Mouse (Mus musculus) ZHBTc4 (cell line): ENCODE data around the gene Ttc17.
A peak's percentile ranks its signal among the peaks of the same experiment; 100 is the strongest.
"Not testable (repeated sequence)": the region's sequence is repeated elsewhere in the genome, so short reads cannot be mapped to it uniquely, and the experiment has no call there.

Experiments used
- DNase-seq: peaks from one replicate; pipeline ENCODE4 v3.0.0-alpha.2; 2011; ENCODE audit warnings: low read depth, low spot score

The Ttc17 gene

GRCm38 (mm10) chr2:94406083-94406957, at the start of gene Ttc17:
Ttc17 (minus strand) TSS chr2:94406689.
- peak; percentile 96 for DNase-seq

DNA sequence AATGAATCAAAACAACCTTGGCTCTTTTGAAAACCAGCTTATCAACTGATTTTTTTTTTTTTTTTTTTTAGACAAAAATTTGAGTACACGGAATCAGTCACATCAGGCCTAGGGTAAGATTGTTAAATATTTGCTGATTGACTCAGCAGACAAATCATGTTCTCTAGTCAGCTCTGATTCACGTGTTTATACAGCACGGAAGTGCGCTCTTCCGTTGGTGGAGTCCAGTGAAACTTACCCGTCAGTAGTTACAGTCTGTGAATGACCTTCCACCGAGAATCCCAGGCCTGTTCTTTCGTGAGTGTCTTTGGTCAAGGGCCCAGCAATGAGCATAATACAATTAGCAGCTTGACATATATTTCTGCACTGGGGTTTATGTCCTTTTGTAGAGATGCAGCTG, 43.2 kb upstream of the Ttc17 start:
- DNase-seq, result no peak

GRCm38 (mm10) chr2:94436952-94437351, 30.5 kb upstream of the Ttc17 start:
- DNase-seq, result peak; percentile 37

- no peak for DNase-seq
These were observed 29.0 kb upstream of the Ttc17 start for GRCm38 (mm10) chr2:94435481-94435880.

DNA sequence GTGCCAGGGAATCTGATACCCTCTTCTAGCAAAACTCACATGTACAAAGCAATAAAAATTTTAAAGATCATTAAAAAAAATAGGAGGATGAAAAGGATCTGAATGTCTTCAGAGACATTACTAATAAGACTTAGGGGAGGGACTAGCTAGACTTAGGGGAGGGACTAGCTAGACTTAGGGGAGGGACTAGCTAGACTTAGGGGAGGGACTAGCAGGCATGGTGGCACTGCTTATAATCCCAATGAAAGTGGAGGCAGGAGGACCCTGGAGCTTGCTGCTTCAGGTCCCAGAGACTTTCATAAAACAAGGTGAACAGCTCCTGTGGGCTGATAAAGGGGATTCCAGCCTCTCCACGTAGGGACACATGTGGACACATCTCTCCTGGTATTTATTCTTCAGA, 28.3 kb upstream of the Ttc17 start:
- peak; percentile 53 for DNase-seq

DNA sequence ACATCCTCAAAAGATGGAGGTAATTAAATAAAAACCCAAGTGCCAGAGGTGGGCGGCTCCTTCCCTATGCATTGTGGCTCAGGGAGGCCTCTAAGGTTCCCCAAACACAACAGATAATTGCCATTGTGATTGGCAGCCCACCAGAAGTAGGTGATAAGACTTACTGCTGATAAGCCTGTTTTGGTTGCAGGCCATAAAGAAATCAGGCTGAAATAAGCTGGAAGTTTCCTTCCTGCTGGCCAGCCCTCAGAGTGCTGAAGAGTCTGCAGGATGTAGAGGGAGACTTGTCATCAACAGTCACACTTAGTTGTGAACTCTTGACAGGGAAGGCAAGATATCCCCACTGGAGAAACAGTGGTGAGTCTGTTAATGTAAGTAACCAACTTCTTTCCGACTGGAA, 25.7 kb upstream of the Ttc17 start:
- DNase-seq, result no peak

GRCm38 (mm10) chr2:94428456-94428855, 22.0 kb upstream of the Ttc17 start:
- DNase-seq, result no peak

- DNase-seq, result no peak
These were observed 952 bp upstream of the Ttc17 start for GRCm38 (mm10) chr2:94407441-94407840.

- peak; percentile 37 for DNase-seq
These were observed 532 bp upstream of the Ttc17 start for GRCm38 (mm10) chr2:94407021-94407420.

DNA sequence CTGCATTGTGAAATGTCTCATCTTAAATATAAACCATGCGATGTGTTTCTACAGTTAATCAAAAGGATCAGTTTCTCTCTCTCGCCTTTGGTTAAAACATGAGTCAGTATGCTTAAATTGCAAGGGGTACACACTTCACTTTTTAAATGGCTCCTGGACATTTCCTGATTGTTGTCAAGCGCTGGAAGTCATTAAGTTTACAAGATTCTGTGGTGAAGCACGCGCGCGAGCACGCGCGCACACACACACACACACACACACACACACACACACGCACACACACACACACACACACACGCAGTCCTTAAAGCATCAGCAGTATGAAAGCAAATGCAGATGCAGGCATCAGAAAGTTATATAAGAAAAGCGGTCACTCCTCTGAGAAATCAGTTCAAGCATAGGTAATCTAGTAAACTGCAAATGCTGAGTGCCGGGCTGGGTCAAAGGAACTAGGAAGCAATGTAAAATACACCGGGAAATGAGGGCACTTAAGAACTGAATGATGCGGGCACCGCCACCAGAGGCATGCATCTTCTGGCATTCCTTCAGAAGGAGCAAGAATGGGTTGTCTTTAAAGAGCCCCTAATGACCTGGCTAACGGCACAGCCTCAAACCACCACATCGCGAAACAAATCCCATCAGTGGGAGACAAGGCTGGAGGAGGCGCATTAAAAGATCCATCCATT, 949 bp downstream of the Ttc17 start:
- no peak for DNase-seq

DNA sequence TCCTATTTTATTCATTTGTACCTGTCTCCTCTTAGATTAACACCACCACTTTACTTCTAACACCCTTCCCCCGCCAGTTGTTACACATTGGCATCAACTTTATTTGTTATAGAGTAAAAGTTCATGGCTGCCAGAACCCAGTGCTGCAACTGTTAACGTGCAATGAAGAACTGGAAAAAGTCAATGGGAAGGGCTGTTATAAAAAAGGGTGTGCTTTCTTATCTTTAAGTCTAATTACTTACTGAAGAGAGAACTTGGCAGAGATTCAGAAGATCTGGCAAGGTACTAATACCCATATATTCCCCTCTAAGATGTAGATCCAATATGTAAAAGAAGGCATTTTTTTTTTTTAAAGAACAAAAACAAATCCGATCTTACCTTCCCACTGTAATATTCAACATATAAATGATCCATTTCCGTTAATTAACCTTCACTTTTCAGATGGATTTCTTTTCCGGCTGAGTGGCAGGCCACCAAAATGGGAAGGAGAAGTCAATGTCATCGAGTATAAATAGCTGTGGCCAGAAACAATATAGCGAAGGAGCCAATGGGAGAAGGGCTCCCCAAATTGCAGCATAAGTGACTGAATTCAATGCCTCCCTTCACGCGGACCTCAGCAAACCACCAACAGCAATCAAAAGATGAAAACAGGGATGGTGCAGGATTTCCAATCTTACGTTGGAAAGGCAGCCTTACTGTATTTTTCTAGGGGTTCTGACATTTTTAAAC, 1.8 kb downstream of the Ttc17 start:
- DNase-seq, result no peak

GRCm38 (mm10) chr2:94402561-94402960, 3.9 kb downstream of the Ttc17 start:
- no peak for DNase-seq

DNA sequence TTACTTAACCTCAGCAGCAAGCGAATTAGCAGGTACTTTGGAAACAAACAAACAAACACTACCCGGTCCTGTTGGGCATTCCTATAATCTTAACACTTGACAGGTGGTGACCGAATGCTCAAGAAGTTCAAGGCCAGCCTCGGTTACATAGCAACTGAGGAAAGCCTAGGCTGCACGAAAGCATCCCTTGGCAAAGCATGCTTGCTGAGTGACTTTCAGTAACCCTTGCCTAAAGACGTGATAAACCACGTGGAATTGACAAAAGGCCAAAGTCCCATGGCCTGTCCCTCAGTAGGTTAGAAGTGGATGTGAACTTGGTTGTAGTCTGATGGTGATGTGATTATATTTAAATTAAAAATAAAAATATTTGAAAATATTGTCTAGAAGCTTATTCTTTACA, 4.4 kb downstream of the Ttc17 start:
- no peak for DNase-seq

- no peak for DNase-seq
These were observed 5.5 kb downstream of the Ttc17 start for GRCm38 (mm10) chr2:94401006-94401405.

DNA sequence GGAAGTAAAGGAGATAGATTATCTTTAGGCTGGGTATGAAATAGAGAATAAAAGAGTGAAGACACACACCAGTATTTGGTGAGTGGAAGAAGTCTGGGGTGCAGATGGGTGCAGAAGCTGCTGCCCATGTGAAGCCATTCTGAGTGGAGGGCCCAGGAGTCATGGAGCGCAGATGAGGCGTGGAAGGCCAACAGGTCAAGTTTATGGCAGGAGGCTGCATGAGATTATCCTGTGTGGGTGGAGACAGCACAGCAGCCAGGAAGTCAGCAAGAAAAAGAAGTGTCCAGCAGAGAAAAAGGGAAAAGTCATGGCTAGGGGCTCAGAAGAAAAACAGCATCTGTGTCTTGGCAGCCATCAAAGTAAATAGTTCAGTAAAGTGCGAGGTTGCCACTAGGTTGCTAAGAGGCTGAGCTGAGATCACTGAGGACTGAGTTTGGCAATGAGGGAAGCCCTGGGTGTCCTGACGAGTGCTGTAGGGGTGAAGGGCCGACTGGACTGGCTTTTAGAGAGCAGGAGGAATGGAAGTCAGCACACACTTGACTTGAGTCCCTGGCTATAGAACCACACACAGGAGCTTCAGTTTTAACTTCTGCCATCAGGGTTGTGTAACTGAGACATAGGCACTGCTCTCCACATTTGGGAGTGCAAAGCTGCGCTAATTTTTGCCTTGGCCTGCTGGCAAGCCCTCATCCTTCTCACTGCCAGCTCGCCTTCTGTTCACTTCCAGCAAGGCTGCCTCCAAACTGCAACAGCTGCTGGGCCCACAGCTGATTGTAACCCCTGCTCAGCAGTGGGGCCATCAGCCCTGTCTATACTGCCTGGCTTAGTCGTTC, 8.1 kb downstream of the Ttc17 start:
- no peak for DNase-seq

DNA sequence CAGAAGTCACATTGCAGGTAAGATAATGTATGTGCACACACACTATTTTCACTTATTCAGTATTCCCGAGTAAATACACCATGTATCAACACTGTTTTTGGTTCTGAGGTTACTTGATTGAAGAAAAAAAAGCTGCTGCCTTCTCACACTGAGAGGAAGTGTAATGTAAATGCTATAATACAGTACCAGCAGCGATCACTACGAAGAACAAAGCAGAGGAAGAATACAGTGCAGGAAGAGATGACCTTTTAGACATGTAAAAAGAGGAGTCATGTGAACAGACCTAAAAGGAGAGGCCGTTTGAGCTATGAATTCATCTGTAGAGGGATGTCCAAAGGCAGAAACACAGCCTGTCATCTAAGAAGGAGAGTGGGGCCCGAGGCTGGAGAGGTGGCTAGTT, 9.0 kb downstream of the Ttc17 start:
- no peak for DNase-seq

DNA sequence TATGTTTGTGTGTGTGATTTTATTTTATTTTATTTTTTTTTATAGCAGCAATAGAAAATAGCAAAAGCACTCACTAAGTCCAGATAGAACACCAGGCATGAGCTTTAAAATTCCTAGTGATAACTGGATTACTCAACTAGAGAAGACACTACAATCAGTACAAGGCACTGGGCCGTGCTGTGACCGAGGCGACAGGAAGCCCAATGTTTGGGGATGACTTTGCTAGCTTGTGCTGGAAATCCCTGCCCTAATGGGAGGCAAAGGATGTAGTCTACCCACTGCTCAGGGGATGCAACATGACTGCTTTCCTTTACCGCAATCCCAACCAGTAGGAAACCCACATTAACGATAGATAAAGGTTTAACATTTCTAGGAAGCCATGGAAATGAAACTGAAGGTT, 10.2 kb downstream of the Ttc17 start:
- DNase-seq, result no peak

DNA sequence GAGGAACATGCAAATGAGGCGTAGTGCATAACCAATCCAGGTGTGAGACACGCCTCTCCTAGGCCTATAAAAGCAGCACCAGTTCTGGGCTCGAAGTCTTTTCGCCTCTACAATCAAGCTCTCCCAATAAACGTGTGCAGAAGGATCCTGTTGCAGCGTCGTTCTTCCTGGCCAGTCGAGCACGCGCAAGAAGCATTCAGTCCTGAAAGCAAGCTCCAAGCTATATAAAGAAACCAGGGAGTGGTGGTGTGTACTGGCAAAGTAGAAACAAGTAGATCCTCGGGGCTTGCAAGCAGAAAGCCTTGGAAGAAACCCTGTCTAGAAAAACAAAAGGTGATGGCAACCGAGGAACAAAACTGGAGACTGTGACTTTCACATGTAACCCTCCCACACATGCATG, 15.4 kb downstream of the Ttc17 start:
- not testable (repeated sequence) for DNase-seq

DNA sequence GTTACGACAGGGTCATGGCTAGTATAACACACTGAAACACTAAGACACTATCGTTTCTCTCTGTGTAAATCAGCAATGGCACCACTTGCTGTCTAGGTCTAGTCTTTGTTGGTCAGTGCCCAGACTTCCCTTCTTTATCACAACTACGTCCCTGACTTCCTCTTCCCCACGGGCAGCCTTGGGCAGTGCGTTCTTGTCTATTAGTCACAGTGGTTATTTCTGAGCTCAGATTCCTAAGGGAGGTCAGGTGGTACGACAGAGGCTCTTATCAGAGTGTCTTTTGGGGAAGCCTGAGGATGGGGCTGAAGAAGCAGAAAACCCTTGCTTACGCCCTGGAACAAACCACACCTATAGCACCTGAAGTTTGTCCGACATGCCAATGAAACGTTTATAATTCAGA, 17.5 kb downstream of the Ttc17 start:
- DNase-seq, result no peak

GRCm38 (mm10) chr2:94387846-94388245, 18.6 kb downstream of the Ttc17 start:
- DNase-seq, result no peak

- DNase-seq, result not testable (repeated sequence)
These were observed 22.0 kb downstream of the Ttc17 start for GRCm38 (mm10) chr2:94384483-94384882.
